Mouse (Mus musculus) liver, adult 2 months (tissue): ENCODE data around the gene Syt13.

ENCODE experiments used
- CTCF ChIP-seq: fragments of 200-500 bp; IDR thresholded peaks from 2 replicates; pipeline ENCODE4 v1.5.1; 2011; ENCODE audit warnings: low read depth, low read length, control low read depth
- POLR2A ChIP-seq: fragments of 200-500 bp; IDR thresholded peaks from 2 replicates; pipeline ENCODE4 v1.6.1; 2011; ENCODE audit warnings: low read length, control low read depth; ENCODE audit not compliant: insufficient read depth; ENCODE audit errors: extremely low read depth

DNA sequence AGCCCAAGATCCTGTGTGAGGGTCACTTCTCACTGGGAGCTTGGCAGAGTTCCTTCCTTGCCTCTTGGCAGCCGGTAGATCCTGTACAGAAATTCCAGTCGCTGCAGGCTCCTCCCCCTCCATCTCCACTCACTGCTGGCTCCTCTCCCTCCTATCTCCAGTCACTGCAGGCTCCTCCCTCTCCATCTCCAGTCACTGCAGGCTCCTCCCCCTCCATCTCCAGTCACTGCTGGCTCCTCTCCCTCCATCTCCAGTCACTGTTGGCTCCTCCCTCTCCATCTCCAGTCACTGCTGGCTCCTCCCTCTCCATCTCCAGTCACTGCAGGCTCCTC, 31.0 kb upstream of the Syt13 start:
- TF ChIP-seq POLR2A: no peak
- TF ChIP-seq CTCF: no peak
